ENCODE assay signal across 10 mouse cellular contexts in genomic region chr15:78119248-78119647, GRCm38 (mm10). TPM values are rescaled to one million over a fixed set of nuclear protein-coding genes. Genes with fewer than 3 reads are reported as not detected.
DNase-seq lines count a peak whose midpoint lies in the region; ATAC-seq and TF ChIP-seq lines count a peak whose summit lies in the region.
"Had no signal": no experiment of that assay in that cellular context is flagged by ENCODE, and none has a peak within 500 bp of the region (broad histone marks: within the 10 kb centered on the region; RNA-seq: fewer than 3 reads in every experiment).

No protein-coding gene starts in this region.

- H3K27ac ChIP-seq in heart, embryonic 13.5 days (replicated peaks), result no peak overlapping the region
- H3K27ac ChIP-seq in testis, adult 2 months (ENCODE audit: control insufficient read depth, insufficient read depth, low read depth, low read length), result no peak overlapping the region
- H3K27ac ChIP-seq in limb, embryonic 11.5 days (replicated peaks; ENCODE audit: low read depth, low read length), result no peak overlapping the region
- no peak overlapping the region for H3K27ac ChIP-seq in stomach, postnatal 0 days (replicated peaks)

- no peaks in the 10 kb centered on the region for H3K36me3 ChIP-seq in heart, embryonic 13.5 days
- H3K36me3 ChIP-seq in testis, adult 2 months (ENCODE audit: control insufficient read depth, insufficient read depth, low read length), result no peaks in the 10 kb centered on the region
- H3K36me3 ChIP-seq in limb, embryonic 11.5 days (ENCODE audit: control insufficient read depth, insufficient read depth, low read length), result no peaks in the 10 kb centered on the region
- no peaks in the 10 kb centered on the region for H3K36me3 ChIP-seq in stomach, postnatal 0 days (ENCODE audit: control insufficient read depth, insufficient read depth, low read length)

- TF ChIP-seq CTCF in testis, adult 2 months (IDR thresholded peaks at IDR 0.05; ENCODE audit: control insufficient read depth, insufficient read depth, insufficient replicate concordance, low read depth, low read length), result no peak
- TF ChIP-seq CTCF in stomach, postnatal 0 days (IDR thresholded peaks at IDR 0.05; ENCODE audit: low read depth), result no peak

- TF ChIP-seq POLR2A in testis, adult 2 months (IDR thresholded peaks at IDR 0.05; ENCODE audit: control insufficient read depth, low read depth, low read length), result no peak

- H3K9ac ChIP-seq in heart, embryonic 13.5 days, result no peak overlapping the region
- H3K9ac ChIP-seq in limb, embryonic 11.5 days (ENCODE audit: low read length), result no peak overlapping the region
- no peak overlapping the region for H3K9ac ChIP-seq in stomach, postnatal 0 days (ENCODE audit: low read length)

- intact Hi-C loops in heart, postnatal 25 days (cut with DNase I), result no loop called here

- DNase-seq in heart, postnatal 25 days (ENCODE audit: low spot score), result no peak
- no peak for DNase-seq in testis, postnatal 14 days (ENCODE audit: low spot score)
- no peak for DNase-seq in limb, embryonic 11.5 days (ENCODE audit: low spot score)
- no peak for DNase-seq in stomach, postnatal 0 days (ENCODE audit: low spot score)
- no peak for DNase-seq in B cell, adult 2 months

- H3K9me3 ChIP-seq in heart, embryonic 13.5 days, result no peaks in the 10 kb centered on the region
- H3K9me3 ChIP-seq in limb, embryonic 11.5 days (ENCODE audit: control insufficient read depth, low read length), result no peaks in the 10 kb centered on the region
- no peaks in the 10 kb centered on the region for H3K9me3 ChIP-seq in stomach, postnatal 0 days (ENCODE audit: control insufficient read depth, low read length)

- H3K27me3 ChIP-seq in heart, embryonic 13.5 days (replicated peaks), result peaks cover 55% of the 10 kb centered on the region
- H3K27me3 ChIP-seq in testis, adult 2 months (ENCODE audit: control insufficient read depth, insufficient read depth, low read length), result no peaks in the 10 kb centered on the region
- peaks cover 8% of the 10 kb centered on the region for H3K27me3 ChIP-seq in limb, embryonic 11.5 days (ENCODE audit: control insufficient read depth, insufficient read depth, low read length)
- H3K27me3 ChIP-seq in stomach, postnatal 0 days (ENCODE audit: control insufficient read depth, insufficient read depth, low read length), result no peaks in the 10 kb centered on the region

- no peak for ATAC-seq in heart, embryonic 13.5 days (ENCODE audit: extremely low read depth, insufficient number of reproducible peaks, low FRiP score, low TSS enrichment)
- ATAC-seq in limb, embryonic 11.5 days (ENCODE audit: insufficient number of reproducible peaks, low FRiP score, low TSS enrichment, low read depth), result no peak
- ATAC-seq in stomach, postnatal 0 days (ENCODE audit: low FRiP score, low TSS enrichment), result no peak
- ATAC-seq in CD4-positive, CD25-positive, alpha-beta regulatory T cell, adult 4 months, result no peak

- peaks cover 4% of the 10 kb centered on the region for H3K4me1 ChIP-seq in heart, embryonic 13.5 days
- peaks cover 5% of the 10 kb centered on the region for H3K4me1 ChIP-seq in testis, adult 2 months (ENCODE audit: control insufficient read depth, insufficient read depth, low read length)
- H3K4me1 ChIP-seq in limb, embryonic 11.5 days (ENCODE audit: control insufficient read depth, insufficient read depth, low read length), result peaks cover 3% of the 10 kb centered on the region; the same call in 1 of the 2 replicates
- H3K4me1 ChIP-seq in stomach, postnatal 0 days (replicated peaks; ENCODE audit: control insufficient read depth, insufficient read depth), result no peaks in the 10 kb centered on the region

- H3K4me2 ChIP-seq in heart, embryonic 13.5 days, result peak overlapping the region; percentile 68
- peak overlapping the region; percentile 45 for H3K4me2 ChIP-seq in limb, embryonic 11.5 days (ENCODE audit: low read depth, severe bottlenecking)
- peak overlapping the region; percentile 29 for H3K4me2 ChIP-seq in stomach, postnatal 0 days (replicated peaks; ENCODE audit: low read depth)

- TF ChIP-seq EP300 in stomach, postnatal 0 days (optimal IDR thresholded peaks at IDR 0.05), result no peak

- WGBS in heart, embryonic 13.5 days, result 7% methylated on average over 39 of the region's 39 CpGs
- WGBS in limb, embryonic 11.5 days, result 5% methylated on average over 38 of the region's 39 CpGs
- 13% methylated on average over 27 of the region's 39 CpGs for WGBS in stomach, postnatal 0 days

- H3K4me3 ChIP-seq in heart, embryonic 13.5 days, result peak overlapping the region; percentile 35
- H3K4me3 ChIP-seq in testis, adult 2 months (ENCODE audit: control insufficient read depth, low read depth, low read length), result peak overlapping the region; percentile 23; the same call in 1 of the 2 replicates
- no peak overlapping the region for H3K4me3 ChIP-seq in limb, embryonic 11.5 days (ENCODE audit: low read depth, low read length)
- peak overlapping the region; percentile 10; the same call in 1 of the 2 replicates for H3K4me3 ChIP-seq in stomach, postnatal 0 days (ENCODE audit: low read depth, low read length)

RNA-seq across cellular contexts. Expression of gene Cacng2, which starts 0.6 kb away (rescaled TPM):
- not detected in 2 replicates for polyA plus RNA-seq in heart, embryonic 13.5 days (2015; fragmentation: Nextera tagmentation; extraction: Ambion mirVana)
- not detected for total RNA-seq in heart, postnatal 25 days (2021)
- 0.02 TPM in 1 of 2 replicates, not detected in the other for polyA plus RNA-seq in testis, adult 2 months (2012; rRNA removed)
- polyA plus RNA-seq in limb, embryonic 11.5 days (2014; fragmentation: Nextera tagmentation; extraction: Ambion mirVana), result not detected in 2 replicates
- 0.02 and 0.05 TPM in 2 replicates for polyA plus RNA-seq in stomach, postnatal 0 days (2015; fragmentation: Nextera tagmentation; extraction: Ambion mirVana)
- not detected for polyA plus RNA-seq in CD4-positive, CD25-positive, alpha-beta regulatory T cell, adult 4 months (2017; shearing (Covaris generic))
- total RNA-seq: CH12.LX had no signal
- polyA plus RNA-seq: liver, embryonic 16.5 days had no signal

RNA-seq across cellular contexts. Expression of gene Ift27, which starts 54.7 kb away (rescaled TPM):
- 41.0 and 44.7 TPM in 2 replicates for polyA plus RNA-seq in heart, embryonic 13.5 days (2015; fragmentation: Nextera tagmentation; extraction: Ambion mirVana)
- 10 to 100 TPM; 10.2 to 11.2 TPM for total RNA-seq in heart, postnatal 25 days (2021)
- polyA plus RNA-seq in testis, adult 2 months (2012; rRNA removed), result 62.2 and 75.4 TPM in 2 replicates
- polyA plus RNA-seq in limb, embryonic 11.5 days (2014; fragmentation: Nextera tagmentation; extraction: Ambion mirVana), result 111 and 119 TPM in 2 replicates
- 42.2 and 42.5 TPM in 2 replicates for polyA plus RNA-seq in stomach, postnatal 0 days (2015; fragmentation: Nextera tagmentation; extraction: Ambion mirVana)
- polyA plus RNA-seq in CD4-positive, CD25-positive, alpha-beta regulatory T cell, adult 4 months (2017; shearing (Covaris generic)), result 10 to 100 TPM; 56.6 to 59.4 TPM
